Mouse (Mus musculus) embryonic stem cell, embryonic (primary cell): ENCODE data around the gene Gkn2.

Experiments used
- CTCF ChIA-PET, 4 experiments: fragments of 300-600 bp in 2 of 4; fragments of 350-600 bp in 2 of 4; sonication (Branson Sonifier 250); formaldehyde crosslinking; loops; one replicate each; lab custom pipeline; 2022; ENCODE audit warnings: inconsistent platforms in 2 of 4; lab: Charles Lee
- POLR2A ChIA-PET, 4 experiments: fragments of 300-600 bp in 2 of 4; fragments of 350-600 bp in 2 of 4; sonication (Branson Sonifier 250); formaldehyde crosslinking; loops; one replicate each; lab custom pipeline; 2022; ENCODE audit warnings: antibody characterized with exemption in 4 of 4, inconsistent platforms in 1 of 4; lab: Charles Lee

Gkn2 gene

GRCm38 (mm10) chr6:87388877-87389276 lies 15.7 kb downstream of the Gkn2 start, which contains the start of gene Gkn3:
Gene Gkn3, minus strand, starts transcription at chr6:87388935.
- POLR2A ChIA-PET, result interaction anchor here in 1 of 4 experiments (1.2 kb wide), 1 partner anchor 24 kb away, joined by 3 read pairs; no protein-coding TSS in a partner anchor
- CTCF ChIA-PET, result interaction anchor here in 2 of 4 experiments (1.4 to 2.2 kb wide), 2 partner anchors 288 kb away, joined by 4 to 7 read pairs; no protein-coding TSS in a partner anchor

GRCm38 (mm10) chr6:87389455-87389989 lies 16.4 kb downstream of the Gkn2 start:
- POLR2A ChIA-PET, result interaction anchor here in 1 of 4 experiments (0.6 to 1.2 kb wide), 3 partner anchors 12 to 364 kb away, joined by 3 to 4 read pairs (median 3); no protein-coding TSS in a partner anchor
- CTCF ChIA-PET, result interaction anchor here in 2 of 4 experiments (1.4 to 2.2 kb wide), 2 partner anchors 288 to 289 kb away, joined by 4 to 6 read pairs; no protein-coding TSS in a partner anchor

- POLR2A ChIA-PET, result no interaction called here
- CTCF ChIA-PET, result interaction anchor here in 1 of 4 experiments (1.7 kb wide), 1 partner anchor 10 kb away, joined by 4 read pairs; no protein-coding TSS in a partner anchor
These were observed 20.5 kb downstream of the Gkn2 start for GRCm38 (mm10) chr6:87393466-87394205.

GRCm38 (mm10) chr6:87394783-87395182 lies 21.6 kb downstream of the Gkn2 start:
- CTCF ChIA-PET, result interaction anchor here in 3 of 4 experiments (0.7 to 1.9 kb wide), 6 partner anchors 11 to 294 kb away, joined by 3 to 9 read pairs (median 4); partner anchors contain the start of gene Antxr1 (in 1 of the 3)

GRCm38 (mm10) chr6:87399137-87399536 lies 26.0 kb downstream of the Gkn2 start:
- CTCF ChIA-PET, result interaction anchor here (0.7 to 1.6 kb wide), 13 partner anchors 10 to 1748 kb away, joined by 3 to 11 read pairs (median 4); no protein-coding TSS in a partner anchor
- POLR2A ChIA-PET, result no interaction called here

More at GRCm38 (mm10) chr6:87394783-87395182, 21.6 kb downstream of the Gkn2 start:
- POLR2A ChIA-PET, result interaction anchor here in 2 of 4 experiments (0.6 to 1.3 kb wide), 7 partner anchors 10 to 495 kb away, joined by 3 to 5 read pairs (median 4); partner anchors contain the start of gene Aplf (in 1 of the 2)

GRCm38 (mm10) chr6:87399886-87400566 lies 26.9 kb downstream of the Gkn2 start:
- ChIA-PET CTCF (interaction anchor here (0.6 to 1.9 kb wide), 15 partner anchors 10 to 673 kb away, joined by 3 to 11 read pairs (median 3); no protein-coding TSS in a partner anchor), POLR2A (no interaction called here)

- POLR2A ChIA-PET, result interaction anchor here in 1 of 4 experiments (1.0 kb wide), 1 partner anchor 12 kb away, joined by 3 read pairs; no protein-coding TSS in a partner anchor
- CTCF ChIA-PET, result interaction anchor here in 1 of 4 experiments (1.9 kb wide), 1 partner anchor 8 kb away, joined by 7 read pairs; no protein-coding TSS in a partner anchor
These were observed 28.3 kb downstream of the Gkn2 start for GRCm38 (mm10) chr6:87401456-87401855.

- ChIA-PET CTCF (interaction anchor here in 1 of 4 experiments (0.7 kb wide), 1 partner anchor 25 kb away, joined by 4 read pairs; no protein-coding TSS in a partner anchor), POLR2A (interaction anchor here in 1 of 4 experiments (0.7 kb wide), 1 partner anchor 412 kb away, joined by 12 read pairs; no protein-coding TSS in a partner anchor)
These were observed 38.9 kb downstream of the Gkn2 start for GRCm38 (mm10) chr6:87412011-87412410.

- ChIA-PET POLR2A (no interaction called here), CTCF (no interaction called here)
These were observed 49.1 kb downstream of the Gkn2 start for GRCm38 (mm10) chr6:87422304-87422703.

GRCm38 (mm10) chr6:87424037-87424816 lies 51.1 kb downstream of the Gkn2 start:
- ChIA-PET CTCF (interaction anchor here in 2 of 4 experiments (0.6 to 0.8 kb wide), 3 partner anchors 15 to 245 kb away, joined by 3 to 4 read pairs (median 3); no protein-coding TSS in a partner anchor), POLR2A (interaction anchor here in 3 of 4 experiments (0.7 to 1.3 kb wide), 4 partner anchors 42 to 308 kb away, joined by 3 to 7 read pairs (median 4); no protein-coding TSS in a partner anchor)

GRCm38 (mm10) chr6:87426954-87427353 lies 53.8 kb downstream of the Gkn2 start:
- CTCF ChIA-PET, result interaction anchor here (0.5 to 1.8 kb wide), 5 partner anchors 24 to 871 kb away, joined by 3 to 5 read pairs (median 3); no protein-coding TSS in a partner anchor

GRCm38 (mm10) chr6:87427616-87428015 lies 54.5 kb downstream of the Gkn2 start:
- POLR2A ChIA-PET, result no interaction called here
- CTCF ChIA-PET, result interaction anchor here in 2 of 4 experiments (1.1 to 1.8 kb wide), 2 partner anchors 23 to 39 kb away, joined by 3 to 5 read pairs; no protein-coding TSS in a partner anchor

More at GRCm38 (mm10) chr6:87426954-87427353, 53.8 kb downstream of the Gkn2 start:
- POLR2A ChIA-PET, result interaction anchor here in 1 of 4 experiments (0.6 kb wide), 1 partner anchor 85 kb away, joined by 3 read pairs; no protein-coding TSS in a partner anchor

GRCm38 (mm10) chr6:87428487-87429044 lies 55.4 kb downstream of the Gkn2 start, which contains the start of gene Bmp10:
Gene Bmp10, plus strand, starts transcription at chr6:87428994.
- ChIA-PET POLR2A (no interaction called here), CTCF (no interaction called here)
